9 mouse cellular contexts compared by ENCODE assay signal in the genomic region with DNA sequence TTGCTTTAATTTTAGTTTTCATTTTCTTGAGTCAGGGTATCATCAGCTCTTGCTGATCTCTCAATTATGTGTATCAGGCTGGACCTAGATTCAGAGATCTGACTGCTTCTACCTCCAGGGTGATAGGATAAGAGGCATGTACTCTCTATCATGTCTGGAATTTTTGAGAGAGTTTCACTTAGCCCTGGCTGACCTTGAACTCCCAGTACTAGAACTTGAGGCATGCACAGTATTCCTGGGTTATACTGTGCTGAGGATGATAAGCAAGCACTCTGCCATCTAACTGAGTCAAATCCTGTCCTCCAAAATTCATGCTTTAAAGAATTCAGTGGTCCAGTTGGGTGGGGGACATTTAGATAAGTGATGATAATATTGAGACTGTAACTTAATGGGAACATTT. TPM values are rescaled to one million over a fixed set of nuclear protein-coding genes. Genes with fewer than 3 reads are reported as not detected.
DNase-seq lines count a peak whose midpoint lies in the region; ATAC-seq lines count a peak whose summit lies in the region.
"Had no signal": no experiment of that assay in that cellular context is flagged by ENCODE, and none has a peak within 500 bp of the region (broad histone marks: within the 10 kb centered on the region; RNA-seq: fewer than 3 reads in every experiment).

No protein-coding gene starts in this region.

- no peak overlapping the region; the same call in 1 of the 2 replicates for H3K9ac ChIP-seq in heart, embryonic 11.5 days (ENCODE audit: low read depth, low read length)
- H3K9ac ChIP-seq in forebrain, embryonic 12.5 days, result peak overlapping the region; percentile 99; the same call in 1 of the 2 replicates
- peak overlapping the region; percentile 99 for H3K9ac ChIP-seq in liver, embryonic 16.5 days (ENCODE audit: low read depth, low read length)

- no peak for DNase-seq in heart, postnatal 14 days
- no peak for DNase-seq in embryo, embryonic 10 days (ENCODE audit: low spot score)
- no peak for DNase-seq in left cerebral cortex, postnatal 4 days
- DNase-seq: adrenal gland, adult 2 months had no signal

- H3K36me3 ChIP-seq in heart, embryonic 11.5 days (ENCODE audit: control insufficient read depth, insufficient read depth, low read length), result peaks cover 2% of the 10 kb centered on the region; the same call in 1 of the 2 replicates
- peaks cover 35% of the 10 kb centered on the region for H3K36me3 ChIP-seq in megakaryocyte, embryonic 14.5 days (replicated peaks; ENCODE audit: low read length)
- H3K36me3 ChIP-seq in forebrain, embryonic 12.5 days (replicated peaks), result peaks cover 10% of the 10 kb centered on the region; the same call in 1 of the 2 replicates
- no peaks in the 10 kb centered on the region; the same call in 1 of the 2 replicates for H3K36me3 ChIP-seq in liver, embryonic 16.5 days (ENCODE audit: control insufficient read depth, insufficient read depth)

- H3K4me3 ChIP-seq in heart, embryonic 11.5 days (ENCODE audit: low read depth, low read length), result peak overlapping the region; percentile 93
- peak overlapping the region; percentile 92 for H3K4me3 ChIP-seq in megakaryocyte, embryonic 14.5 days (replicated peaks)
- H3K4me3 ChIP-seq in forebrain, embryonic 12.5 days (replicated peaks), result peak overlapping the region; percentile 86
- H3K4me3 ChIP-seq in liver, embryonic 16.5 days (ENCODE audit: low read depth, low read length), result peak overlapping the region; percentile 98

- H3K4me2 ChIP-seq in heart, embryonic 11.5 days, result peak overlapping the region; percentile 96
- H3K4me2 ChIP-seq in forebrain, embryonic 12.5 days, result peak overlapping the region; percentile 92
- peak overlapping the region; percentile 77 for H3K4me2 ChIP-seq in liver, embryonic 16.5 days (ENCODE audit: low read depth, low read length)

- H3K27me3 ChIP-seq in heart, embryonic 11.5 days (ENCODE audit: control insufficient read depth, insufficient read depth, low read length), result no peaks in the 10 kb centered on the region
- no peaks in the 10 kb centered on the region for H3K27me3 ChIP-seq in megakaryocyte, embryonic 14.5 days (replicated peaks)
- no peaks in the 10 kb centered on the region for H3K27me3 ChIP-seq in forebrain, embryonic 12.5 days
- H3K27me3 ChIP-seq in liver, embryonic 16.5 days (ENCODE audit: control insufficient read depth, insufficient read depth, low read depth, low read length), result no peaks in the 10 kb centered on the region

- intact Hi-C loops in heart, postnatal 14 days (cut with DNase I), result loop anchor here (10.0 kb wide), 1 partner anchor 138 kb away; no protein-coding TSS in a partner anchor
- intact Hi-C loops in left cerebral cortex, postnatal 4 days (cut with DNase I), result no loop called here

- H3K27ac ChIP-seq in heart, embryonic 11.5 days (ENCODE audit: low read depth, low read length), result peak overlapping the region; percentile 100; the same call in 1 of the 2 replicates
- no peak overlapping the region for H3K27ac ChIP-seq in forebrain, embryonic 12.5 days
- peak overlapping the region; percentile 100 for H3K27ac ChIP-seq in liver, embryonic 16.5 days (ENCODE audit: low read length)

- H3K9me3 ChIP-seq in heart, embryonic 11.5 days (replicated peaks; ENCODE audit: control insufficient read depth, low read length), result no peaks in the 10 kb centered on the region
- no peaks in the 10 kb centered on the region for H3K9me3 ChIP-seq in megakaryocyte, embryonic 14.5 days
- no peaks in the 10 kb centered on the region for H3K9me3 ChIP-seq in forebrain, embryonic 12.5 days
- no peaks in the 10 kb centered on the region for H3K9me3 ChIP-seq in liver, embryonic 16.5 days (replicated peaks; ENCODE audit: control insufficient read depth, low read length)

- ATAC-seq in heart, embryonic 11.5 days (replicated peaks; ENCODE audit: insufficient number of reproducible peaks, low FRiP score, low TSS enrichment), result no peak
- ATAC-seq in megakaryocyte, adult 5-6 weeks (ENCODE audit: poor library complexity, severe bottlenecking), result no peak
- no peak for ATAC-seq in forebrain, embryonic 12.5 days (ENCODE audit: low FRiP score)
- no peak for ATAC-seq in liver, embryonic 16.5 days (ENCODE audit: low read depth)

- peaks cover 10% of the 10 kb centered on the region for H3K4me1 ChIP-seq in heart, embryonic 11.5 days (ENCODE audit: control insufficient read depth, insufficient read depth, low read length)
- H3K4me1 ChIP-seq in megakaryocyte, embryonic 14.5 days, result peaks cover 31% of the 10 kb centered on the region
- peaks cover 17% of the 10 kb centered on the region for H3K4me1 ChIP-seq in forebrain, embryonic 12.5 days
- H3K4me1 ChIP-seq in liver, embryonic 16.5 days (ENCODE audit: control insufficient read depth, low read depth, low read length), result peaks cover 15% of the 10 kb centered on the region

RNA-seq across cellular contexts. Expression of gene Mllt10, which starts 11.4 kb away (rescaled TPM):
- 25.9 and 36.4 TPM in 2 replicates for polyA plus RNA-seq in heart, embryonic 11.5 days (2014; fragmentation: Nextera tagmentation; extraction: Ambion mirVana)
- total RNA-seq in heart, postnatal 14 days (2021), result 10 to 100 TPM; 41.6 to 42.5 TPM
- 5.1 and 28.3 TPM in 2 replicates for polyA plus RNA-seq in megakaryocyte, embryonic 14.5 days (2012; ENCODE audit: insufficient read depth, low replicate concordance)
- total RNA-seq in megakaryocyte, adult 5-6 weeks (2015), result 41.5 and 50.7 TPM in 2 replicates
- total RNA-seq in megakaryocyte, adult 5-6 weeks (2017), result 47.3 and 52.8 TPM in 2 replicates
- 61.7 and 76.8 TPM in 2 replicates for polyA plus RNA-seq in forebrain, embryonic 12.5 days (2016; fragmentation: Nextera tagmentation; extraction: Ambion mirVana)
- 23.8 and 24.3 TPM in 2 replicates for polyA plus RNA-seq in liver, embryonic 16.5 days (2015; fragmentation: Nextera tagmentation; extraction: Ambion mirVana)
- total RNA-seq in left cerebral cortex, postnatal 4 days (2021), result 10 to 100 TPM; 50.4 to 59.6 TPM

RNA-seq across cellular contexts. Expression of gene Skida1, which starts 17.6 kb away (rescaled TPM):
- 6.0 and 6.4 TPM in 2 replicates for polyA plus RNA-seq in heart, embryonic 11.5 days (2014; fragmentation: Nextera tagmentation; extraction: Ambion mirVana)
- total RNA-seq in heart, postnatal 14 days (2021), result 1 to 10 TPM; 3.3 to 4.8 TPM
- 0.04 and 1.8 TPM in 2 replicates for polyA plus RNA-seq in megakaryocyte, embryonic 14.5 days (2012; ENCODE audit: insufficient read depth, low replicate concordance)
- total RNA-seq in megakaryocyte, adult 5-6 weeks (2015), result 0.09 TPM in 1 of 2 replicates, not detected in the other
- not detected in 2 replicates for total RNA-seq in megakaryocyte, adult 5-6 weeks (2017)
- 26.3 and 26.4 TPM in 2 replicates for polyA plus RNA-seq in forebrain, embryonic 12.5 days (2016; fragmentation: Nextera tagmentation; extraction: Ambion mirVana)
- polyA plus RNA-seq in liver, embryonic 16.5 days (2015; fragmentation: Nextera tagmentation; extraction: Ambion mirVana), result 0.28 and 0.38 TPM in 2 replicates
- 10 to 100 TPM; 11.6 to 13.9 TPM for total RNA-seq in left cerebral cortex, postnatal 4 days (2021)

RNA-seq across cellular contexts. Expression of gene A930004D18Rik, which starts 28.9 kb away (rescaled TPM):
- 7.1 and 9.1 TPM in 2 replicates for polyA plus RNA-seq in heart, embryonic 11.5 days (2014; fragmentation: Nextera tagmentation; extraction: Ambion mirVana)
- total RNA-seq in heart, postnatal 14 days (2021), result 1 to 10 TPM; 3.1 to 4.0 TPM
- polyA plus RNA-seq in megakaryocyte, embryonic 14.5 days (2012; ENCODE audit: insufficient read depth, low replicate concordance), result 0.12 and 1.7 TPM in 2 replicates
- total RNA-seq in megakaryocyte, adult 5-6 weeks (2015), result not detected in 2 replicates
- total RNA-seq in megakaryocyte, adult 5-6 weeks (2017), result 0.22 and 0.24 TPM in 2 replicates
- polyA plus RNA-seq in forebrain, embryonic 12.5 days (2016; fragmentation: Nextera tagmentation; extraction: Ambion mirVana), result 20.9 and 22.0 TPM in 2 replicates
- 1.3 and 1.4 TPM in 2 replicates for polyA plus RNA-seq in liver, embryonic 16.5 days (2015; fragmentation: Nextera tagmentation; extraction: Ambion mirVana)
- total RNA-seq in left cerebral cortex, postnatal 4 days (2021), result 1 to 10 TPM; 3.2 to 5.2 TPM
